Mouse (Mus musculus) induced T-regulatory cell, adult 2 months (primary cell): Measurements from ENCODE around the gene Cfap97d2.
A peak's percentile ranks its signal among the peaks of the same experiment; 100 is the strongest.

Experiments
- DNase-seq: peaks from one replicate; pipeline ENCODE4 v3.0.0-alpha.2; 2012; ENCODE audit warnings: low read depth

Gene Cfap97d2

GRCm38 (mm10) chr8:13687101-13687717, 18.5 kb upstream of the Cfap97d2 start:
- peak; percentile 84 for DNase-seq

- peak; percentile 48 for DNase-seq
Measured at GRCm38 (mm10) chr8:13687941-13688340, 17.7 kb upstream of the Cfap97d2 start.

- DNase-seq: peak; percentile 47
Measured at GRCm38 (mm10) chr8:13688461-13688860, 17.2 kb upstream of the Cfap97d2 start.

GRCm38 (mm10) chr8:13689331-13689730, 16.4 kb upstream of the Cfap97d2 start:
- peak; percentile 63 for DNase-seq

GRCm38 (mm10) chr8:13692302-13693066, 13.2 kb upstream of the Cfap97d2 start:
- DNase-seq: no peak

- no peak for DNase-seq
Measured at GRCm38 (mm10) chr8:13694735-13695134, 11.0 kb upstream of the Cfap97d2 start.

GRCm38 (mm10) chr8:13695203-13695867, 10.4 kb upstream of the Cfap97d2 start:
- DNase-seq: no peak

- no peak for DNase-seq
Measured at GRCm38 (mm10) chr8:13696157-13696556, 9.5 kb upstream of the Cfap97d2 start.

GRCm38 (mm10) chr8:13697196-13697595, 8.5 kb upstream of the Cfap97d2 start:
- DNase-seq: no peak

- DNase-seq: no peak
Measured at GRCm38 (mm10) chr8:13697681-13698080, 8.0 kb upstream of the Cfap97d2 start.

- no peak for DNase-seq
Measured at GRCm38 (mm10) chr8:13698281-13698680, 7.4 kb upstream of the Cfap97d2 start.

GRCm38 (mm10) chr8:13699323-13699949, 6.3 kb upstream of the Cfap97d2 start:
- DNase-seq: no peak

GRCm38 (mm10) chr8:13702755-13703154, 2.9 kb upstream of the Cfap97d2 start:
- DNase-seq: no peak

- DNase-seq: no peak
Measured at GRCm38 (mm10) chr8:13703756-13704155, 1.9 kb upstream of the Cfap97d2 start.

GRCm38 (mm10) chr8:13704301-13704700, 1.4 kb upstream of the Cfap97d2 start:
- DNase-seq: no peak

- no peak for DNase-seq
Measured at GRCm38 (mm10) chr8:13706918-13707317, 1.2 kb downstream of the Cfap97d2 start.

GRCm38 (mm10) chr8:13708514-13708913, 2.8 kb downstream of the Cfap97d2 start:
- DNase-seq: no peak

GRCm38 (mm10) chr8:13718980-13719379, 13.3 kb downstream of the Cfap97d2 start:
- DNase-seq: no peak

- peak; percentile 84 for DNase-seq
Measured at GRCm38 (mm10) chr8:13725722-13726121, 20.0 kb downstream of the Cfap97d2 start.

GRCm38 (mm10) chr8:13727469-13728094, 21.9 kb downstream of the Cfap97d2 start:
- no peak for DNase-seq

- peak; percentile 33 for DNase-seq
Measured at GRCm38 (mm10) chr8:13740323-13740770, 34.7 kb downstream of the Cfap97d2 start.
